Mouse (Mus musculus) spleen, postnatal 14 days (tissue): ENCODE data around the gene Rin3.

Source experiments
- DNase-seq, 2 experiments: peaks; one replicate each; pipeline ENCODE4 v3.0.0; 2021 to 2022; ENCODE audit warnings: low spot score in 2 of 2

Gene Rin3

DNA sequence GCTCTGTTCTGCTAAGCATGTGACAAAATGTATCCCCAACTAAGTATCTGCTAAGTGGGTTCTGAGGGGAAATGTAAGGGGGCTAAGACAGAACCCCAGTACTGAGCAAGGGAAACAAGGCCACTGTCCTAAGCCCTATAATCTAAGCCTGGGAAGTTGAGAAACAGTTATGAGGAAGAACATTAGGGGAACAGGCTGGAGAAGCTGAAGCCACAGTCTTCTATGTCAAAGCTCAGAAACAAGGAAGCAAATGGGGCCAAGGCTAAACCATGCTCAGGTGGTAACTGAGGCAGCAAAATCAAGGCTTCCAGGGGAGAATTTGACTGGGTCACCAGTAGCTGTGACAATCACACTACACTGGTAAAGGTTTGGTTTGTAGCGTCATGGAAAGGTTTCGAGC is 50.3 kb downstream of the Rin3 start:
- DNase-seq: no peak

- no peak for DNase-seq
These were observed 56.2 kb downstream of the Rin3 start for GRCm38 (mm10) chr12:102339085-102339484.

DNA sequence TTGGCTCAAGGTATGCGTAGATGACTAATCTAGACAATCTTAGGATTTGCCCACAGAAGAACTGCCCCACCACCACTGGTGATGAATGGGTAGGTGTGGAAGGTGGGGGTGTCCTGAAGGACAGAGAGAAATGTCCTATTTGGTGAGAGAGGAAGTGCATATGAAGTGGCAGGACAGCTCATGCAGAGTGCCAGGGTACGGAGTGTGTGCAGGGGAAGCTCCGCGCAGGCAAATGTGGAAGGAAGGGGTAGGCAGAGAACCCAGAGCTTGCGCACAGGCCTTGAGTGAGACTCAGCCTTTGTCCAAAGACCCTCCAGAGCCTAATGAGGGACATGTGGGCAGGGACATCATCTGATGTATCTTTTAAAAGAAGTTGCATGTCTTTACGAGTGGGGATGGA is 57.6 kb downstream of the Rin3 start:
- DNase-seq: no peak

DNA sequence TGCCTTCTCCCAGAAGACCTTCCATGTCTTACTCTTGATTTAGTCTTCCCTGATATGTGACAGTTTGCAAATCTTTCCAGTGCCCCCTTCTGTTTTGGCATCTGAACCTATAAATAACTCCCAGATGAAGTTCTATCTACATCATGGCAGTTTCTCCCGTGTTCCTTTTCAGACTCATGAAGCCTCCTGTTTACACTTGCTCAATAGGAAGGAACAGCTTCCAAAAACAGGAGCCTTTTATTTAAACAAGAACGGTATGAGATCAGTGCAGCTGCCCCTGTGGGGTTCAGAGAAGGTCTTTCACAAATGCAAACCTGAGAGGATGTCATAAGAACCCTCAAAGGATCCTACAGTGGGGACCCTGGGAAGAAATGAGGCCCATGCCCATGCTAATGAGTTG is 59.3 kb downstream of the Rin3 start:
- DNase-seq: no peak

DNA sequence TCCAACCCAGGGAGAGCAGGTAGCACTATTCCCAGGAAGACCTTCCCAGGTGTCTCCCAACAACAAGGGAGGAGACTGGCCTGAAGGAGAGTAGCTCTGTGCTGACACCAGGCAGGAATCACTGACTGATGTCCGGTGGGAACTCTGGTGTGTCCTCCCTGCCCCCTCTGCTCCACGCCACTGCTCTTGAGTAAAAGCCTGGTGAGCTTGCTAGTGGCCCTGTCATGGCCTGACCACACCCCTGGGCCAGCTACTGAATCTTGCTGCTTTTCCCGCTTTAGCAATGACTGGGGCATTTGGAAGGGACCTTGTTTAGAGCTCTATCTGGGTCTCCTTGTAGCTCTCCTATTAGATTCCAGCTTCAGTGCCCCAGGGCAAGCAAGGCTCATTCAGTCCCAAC is 59.8 kb downstream of the Rin3 start:
- no peak for DNase-seq

GRCm38 (mm10) chr12:102345031-102345815 is 62.4 kb downstream of the Rin3 start:
- no peak for DNase-seq

DNA sequence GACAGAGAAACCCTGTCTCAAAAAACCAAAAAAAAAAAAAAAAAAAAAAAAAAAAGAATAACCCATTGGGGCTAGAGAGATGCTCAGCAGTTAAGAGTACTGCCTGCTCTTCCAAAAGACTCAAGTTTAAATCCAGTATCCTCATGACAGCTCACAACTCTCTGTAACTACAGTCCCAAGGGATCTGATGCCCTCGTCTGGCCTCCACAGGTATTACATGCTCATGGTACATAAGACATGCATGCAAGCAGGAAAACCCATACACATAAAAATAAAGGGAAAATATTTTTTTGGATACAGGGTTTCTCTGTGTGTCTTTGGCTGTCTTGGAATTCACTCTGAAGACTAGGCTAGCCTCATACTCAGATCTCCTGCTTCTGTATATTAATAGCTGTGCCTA is 63.7 kb downstream of the Rin3 start:
- DNase-seq: peak in 1 of 2 experiments; percentile 59

- DNase-seq: no peak
These were observed 65.6 kb downstream of the Rin3 start for GRCm38 (mm10) chr12:102348447-102348846.

- DNase-seq: no peak
These were observed 68.1 kb downstream of the Rin3 start for GRCm38 (mm10) chr12:102350997-102351396.

- peak in 1 of 2 experiments; percentile 33 for DNase-seq
These were observed 71.5 kb downstream of the Rin3 start for GRCm38 (mm10) chr12:102354126-102354984.

DNA sequence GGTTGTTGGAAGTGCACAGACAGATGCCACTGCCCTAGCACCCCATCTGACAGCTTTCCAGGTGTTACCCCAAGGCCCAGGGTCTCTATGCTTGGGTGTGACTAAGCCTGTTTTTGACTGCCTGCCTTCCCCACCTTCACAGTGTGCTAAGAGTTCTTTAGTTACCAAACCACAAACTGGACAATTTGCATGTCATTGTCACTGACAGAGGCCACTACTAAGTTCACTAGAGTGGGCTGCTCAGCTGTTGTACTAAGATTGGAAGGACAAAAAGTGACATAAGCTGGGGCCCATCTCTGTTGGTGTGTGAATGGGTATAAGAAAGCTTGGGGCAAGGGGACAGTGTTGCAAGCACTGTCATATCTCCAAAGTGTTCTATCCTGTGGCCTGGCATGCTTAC is 72.9 kb downstream of the Rin3 start:
- no peak for DNase-seq

GRCm38 (mm10) chr12:102356781-102357180 is 73.9 kb downstream of the Rin3 start:
- DNase-seq: no peak

DNA sequence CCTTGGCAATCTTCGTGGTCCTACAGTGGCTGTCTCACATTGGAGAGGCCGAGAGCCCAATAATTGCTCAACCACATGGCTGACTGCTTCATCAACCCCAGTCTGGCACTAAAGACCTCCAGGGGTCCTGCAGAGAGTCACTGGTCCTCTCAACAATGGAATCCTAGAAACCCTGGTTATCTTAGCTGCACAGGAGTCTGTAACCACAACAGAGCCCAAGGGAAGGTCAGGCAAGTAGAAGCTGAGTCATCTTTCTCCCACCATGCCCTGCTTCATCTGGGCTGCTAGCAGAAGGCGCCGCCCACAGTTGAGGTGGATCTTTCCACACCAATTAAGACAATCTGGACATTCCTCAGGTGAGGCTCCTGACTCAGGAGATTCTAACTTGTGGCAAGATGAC is 76.5 kb downstream of the Rin3 start:
- DNase-seq: no peak

DNA sequence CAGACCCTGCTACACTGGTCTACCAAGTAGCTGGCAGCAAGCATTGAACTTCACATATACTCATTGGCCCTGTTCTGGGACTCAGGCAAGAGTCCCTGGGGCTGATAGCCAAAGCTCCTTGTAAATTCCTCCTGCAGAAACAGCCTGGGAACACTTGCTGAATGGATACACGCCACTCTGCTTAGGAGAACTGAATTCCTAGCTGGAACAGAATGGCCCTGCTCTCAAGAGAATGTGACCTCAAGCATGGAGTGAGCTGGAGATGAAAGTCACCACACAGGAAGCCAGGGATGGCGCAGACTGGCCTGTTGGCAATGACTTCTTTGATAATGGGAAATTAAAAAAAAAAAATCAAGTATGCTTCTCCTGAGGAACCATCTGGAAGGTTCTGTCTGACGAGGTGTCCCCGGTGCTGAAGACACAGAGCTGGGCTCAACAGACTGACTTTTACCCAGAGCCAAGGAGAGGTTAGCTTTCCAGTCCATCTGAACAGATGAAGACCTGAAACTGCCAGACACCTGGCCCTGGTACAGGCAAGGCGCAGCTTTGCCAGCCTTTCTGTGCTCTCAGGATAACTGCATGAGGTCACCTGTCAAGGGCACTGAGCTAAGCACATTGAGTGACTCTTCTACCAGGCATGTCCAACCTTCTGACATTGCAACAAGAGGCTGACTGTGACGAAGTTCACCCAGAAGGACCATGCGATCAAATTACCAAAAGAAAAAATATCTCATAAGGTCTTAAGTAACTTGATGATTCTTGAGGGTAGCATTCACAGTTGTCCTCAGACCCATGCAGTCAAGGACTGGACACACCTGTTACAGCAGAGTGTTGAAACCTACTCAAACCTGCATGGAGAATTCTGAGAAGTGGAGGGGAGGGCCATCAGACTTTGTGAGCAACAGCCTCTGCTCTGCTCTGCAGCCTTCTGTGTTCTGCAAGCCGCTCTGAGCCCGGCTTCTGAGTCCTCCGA is 78.6 kb downstream of the Rin3 start:
- DNase-seq: no peak

- DNase-seq: no peak
These were observed 82.2 kb downstream of the Rin3 start for GRCm38 (mm10) chr12:102365016-102365415.

- no peak for DNase-seq
These were observed 83.4 kb downstream of the Rin3 start for GRCm38 (mm10) chr12:102366126-102366816.

DNA sequence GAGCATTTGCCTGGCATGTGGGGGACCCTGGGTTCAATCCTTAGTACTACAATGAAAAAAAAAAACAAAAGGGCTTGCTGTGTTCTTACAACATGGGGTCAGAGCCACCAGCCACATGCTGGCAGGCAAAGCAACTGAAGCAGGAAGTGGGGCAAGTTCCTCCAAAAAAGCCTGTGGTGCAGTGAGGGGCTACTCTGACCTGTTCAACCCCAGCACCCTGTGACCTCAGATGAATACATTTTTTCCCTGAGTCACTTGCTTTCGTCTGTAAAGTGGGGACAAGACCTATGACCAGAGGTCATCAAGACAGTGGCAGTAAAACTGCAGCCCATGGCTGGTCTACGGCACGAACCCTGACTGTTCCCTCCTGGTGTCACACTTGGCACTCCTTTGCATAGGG is 84.2 kb downstream of the Rin3 start:
- no peak for DNase-seq

- no peak for DNase-seq
These were observed 85.2 kb downstream of the Rin3 start for GRCm38 (mm10) chr12:102368066-102368465.

GRCm38 (mm10) chr12:102368556-102368955 is 85.7 kb downstream of the Rin3 start:
- DNase-seq: no peak

DNA sequence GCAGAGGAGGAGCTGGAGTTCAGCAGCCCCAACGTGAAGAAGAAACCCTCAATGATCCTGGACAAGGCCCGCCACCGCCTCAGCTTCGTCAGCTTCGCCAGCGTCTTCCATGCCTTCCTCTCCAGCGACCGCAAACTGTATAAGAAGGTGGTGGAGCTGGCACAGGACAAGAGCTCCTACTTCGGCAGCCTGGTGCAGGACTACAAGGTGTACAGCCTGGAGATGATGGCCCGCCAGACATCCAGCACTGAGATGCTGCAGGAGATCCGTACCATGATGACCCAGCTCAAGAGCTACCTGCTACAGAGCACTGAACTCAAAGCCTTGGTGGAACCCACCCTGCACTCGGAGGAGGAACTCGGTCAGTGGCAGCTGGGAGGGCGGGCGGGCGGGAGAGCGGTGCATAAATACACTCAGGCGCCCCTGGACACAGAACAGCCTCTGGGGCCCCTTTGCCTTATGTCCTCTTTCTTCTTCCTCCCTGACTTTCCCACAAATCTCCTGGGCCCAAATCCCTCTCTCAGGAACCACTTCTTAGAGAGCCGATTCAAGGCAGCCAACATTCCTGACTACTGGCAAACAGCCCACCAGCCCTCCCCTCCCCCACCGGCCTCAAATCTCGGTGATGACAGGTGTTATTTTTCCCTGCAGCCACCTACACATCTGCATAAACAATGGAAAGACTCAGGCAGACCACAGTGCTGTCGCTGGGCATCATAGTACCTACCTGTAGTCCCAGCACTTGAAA is 86.8 kb downstream of the Rin3 start:
- no peak for DNase-seq
